Mouse (Mus musculus): ENCODE measurements around the gene Bckdha. TPM values are rescaled to one million over a fixed set of nuclear protein-coding genes. Genes with fewer than 3 reads are reported as not detected.

Bckdha gene
- total RNA-seq, 2 experiments from 2014 or later, result 103 to 112 TPM

DNA sequence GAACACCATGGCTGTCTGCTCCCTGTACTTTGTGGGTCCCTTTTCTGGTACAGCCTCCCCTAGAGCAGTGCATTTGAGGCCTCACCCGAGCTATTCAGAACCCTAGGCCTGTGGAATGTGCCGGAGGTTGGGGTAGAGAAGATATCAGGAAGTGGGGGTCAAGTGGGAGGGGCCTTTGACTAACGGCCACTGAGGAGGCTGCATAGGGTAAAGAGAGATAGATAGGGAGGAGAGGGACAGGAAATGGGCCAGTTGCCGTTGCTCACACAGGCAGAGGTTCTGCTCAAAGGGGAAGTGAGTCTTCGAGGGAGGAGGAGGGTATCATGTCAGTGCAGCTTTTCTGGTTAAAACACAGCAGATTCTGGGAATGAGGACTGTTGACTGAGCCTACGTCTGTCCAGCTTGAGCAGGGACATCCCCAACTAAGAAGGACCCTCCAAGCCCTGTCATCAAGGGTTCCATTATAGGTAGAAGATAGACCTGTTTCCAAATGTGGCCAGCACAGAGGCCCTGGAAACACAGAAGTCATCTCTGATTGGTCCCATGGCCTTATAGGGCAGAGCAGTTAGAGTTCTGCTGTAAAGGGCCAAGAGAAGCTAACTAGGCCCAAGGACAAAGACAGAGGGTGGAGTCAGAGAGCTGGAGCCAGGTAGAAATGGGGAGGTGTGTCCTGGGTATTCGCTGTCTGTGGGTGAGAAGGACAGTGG, 24.8 kb upstream of the Bckdha start:
- no peak for DNase-seq (ENCODE audit: low spot score in 2 of 2)

DNA sequence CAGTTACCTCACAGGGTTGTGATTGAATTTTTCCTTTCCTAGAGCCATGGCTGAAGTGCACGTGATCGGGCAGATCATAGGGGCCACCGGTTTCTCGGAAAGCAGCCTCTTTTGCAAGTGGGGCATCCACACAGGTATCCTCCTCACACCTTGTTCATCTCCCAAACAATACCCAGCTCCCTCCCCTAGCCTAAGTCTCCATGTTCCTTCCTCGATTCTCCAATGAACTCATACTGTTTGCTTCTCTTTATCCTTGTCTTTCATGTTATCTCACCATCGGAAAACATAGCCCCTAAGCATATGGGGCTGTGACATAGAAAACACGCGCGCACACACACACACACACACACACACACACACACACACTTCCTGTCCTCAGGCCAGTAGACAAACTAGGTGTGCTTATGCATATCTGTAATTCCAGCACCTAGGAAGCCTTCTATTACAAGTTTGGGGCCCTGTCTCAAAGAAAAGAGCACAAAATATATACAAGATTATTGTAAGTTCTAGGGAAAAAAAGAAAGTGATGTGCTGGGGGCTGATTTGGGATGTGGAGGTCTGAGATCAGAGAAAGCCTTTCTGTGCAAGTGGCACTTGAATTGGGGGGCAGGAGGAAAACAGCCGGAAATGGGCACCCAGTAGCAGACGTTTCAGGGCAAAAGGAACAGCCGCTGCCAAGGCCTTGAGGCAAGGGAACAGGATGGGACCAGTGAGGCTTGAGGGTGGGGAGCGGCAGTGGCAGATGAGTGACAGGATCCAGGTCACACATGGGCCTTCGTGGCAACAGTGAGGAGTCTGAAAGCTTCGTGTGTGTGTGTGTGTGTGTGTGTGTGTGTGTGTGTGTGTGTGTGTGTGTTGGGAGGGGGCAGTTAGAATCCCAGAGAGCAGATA, 22.8 kb upstream of the Bckdha start:
- DNase-seq (ENCODE audit: low spot score in 2 of 2), result no peak

DNA sequence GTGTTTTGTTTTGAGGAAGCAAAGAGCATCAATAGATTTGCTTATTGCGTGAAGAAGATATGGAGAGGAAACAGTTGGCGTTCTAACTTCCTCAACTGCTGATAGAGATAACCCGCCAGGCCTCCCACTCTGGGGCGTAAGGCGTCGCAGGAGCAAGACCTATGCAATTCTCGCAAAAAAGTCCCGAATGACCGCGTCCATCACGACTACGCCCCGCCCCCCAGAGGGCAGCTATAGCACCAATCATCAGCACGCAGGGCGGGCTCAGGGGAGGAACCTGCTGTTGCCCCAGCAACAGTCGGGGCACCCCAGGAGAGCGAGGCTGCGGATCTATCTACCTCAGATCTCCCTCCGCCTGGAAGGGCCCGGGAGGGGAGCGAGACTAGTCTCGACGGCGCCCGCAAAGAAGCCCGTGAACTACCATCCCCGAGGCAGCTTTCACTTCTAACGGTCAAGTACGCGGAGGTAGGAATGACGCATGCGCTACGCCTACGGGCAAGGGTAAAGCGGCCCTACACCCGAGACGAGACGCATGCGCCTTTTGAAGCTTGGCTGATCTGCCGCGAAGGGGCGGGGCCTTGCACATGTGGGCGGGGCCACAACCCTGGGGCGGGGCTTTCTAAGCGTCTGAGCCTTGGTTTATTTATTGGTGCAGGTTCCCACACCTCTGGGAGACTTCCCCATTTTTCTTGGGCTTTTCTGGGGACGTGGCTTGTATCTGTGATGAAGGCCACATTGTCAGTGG, 21.9 kb upstream of the Bckdha start, which contains the start of gene B9d2:
Gene B9d2 (plus strand): TSS at position 267 of the 745 bp plus-strand sequence.
- DNase-seq (ENCODE audit: low spot score in 2 of 2), result peak; percentile 94

DNA sequence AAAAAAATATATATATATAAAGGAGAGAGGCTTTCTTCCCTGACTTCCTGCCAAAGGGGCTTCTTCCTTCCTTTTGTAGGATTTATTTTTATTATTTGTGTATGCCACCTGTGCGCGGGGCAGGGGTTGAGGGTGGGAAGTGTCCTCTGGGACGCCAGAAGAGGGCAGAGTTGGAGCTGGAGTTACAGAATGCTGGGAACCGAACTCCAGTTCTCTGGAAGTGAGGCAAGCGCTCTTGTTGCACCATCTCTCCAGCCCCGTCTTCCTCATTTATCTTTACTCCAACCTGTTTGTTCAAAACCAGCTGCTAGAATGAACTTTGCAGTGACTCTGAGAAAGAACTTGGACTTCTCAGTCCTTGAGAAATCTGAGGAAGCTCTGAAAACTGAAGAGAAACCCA, 21.2 kb upstream of the Bckdha start:
- no peak for DNase-seq (ENCODE audit: low spot score in 2 of 2)

DNA sequence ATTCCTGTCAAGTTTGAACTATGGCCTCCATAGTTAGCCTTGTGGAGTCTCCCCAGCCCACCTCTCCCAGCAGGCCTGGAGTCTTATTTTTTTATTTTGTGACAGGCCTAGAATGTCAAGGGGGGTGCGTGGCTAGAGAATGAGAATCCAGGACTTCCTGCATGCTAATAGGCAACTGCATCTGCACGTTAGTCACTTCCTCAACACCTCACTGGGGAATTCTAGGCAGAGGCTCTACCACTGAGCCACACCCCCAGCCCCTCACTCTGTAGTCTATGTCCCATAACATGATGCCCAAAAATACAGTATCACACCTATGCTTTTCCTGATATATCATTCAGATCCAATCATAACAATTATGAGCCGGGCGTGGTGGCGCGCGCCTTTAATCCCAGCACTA, 18.2 kb upstream of the Bckdha start:
- DNase-seq (ENCODE audit: low spot score in 2 of 2), result no peak

DNA sequence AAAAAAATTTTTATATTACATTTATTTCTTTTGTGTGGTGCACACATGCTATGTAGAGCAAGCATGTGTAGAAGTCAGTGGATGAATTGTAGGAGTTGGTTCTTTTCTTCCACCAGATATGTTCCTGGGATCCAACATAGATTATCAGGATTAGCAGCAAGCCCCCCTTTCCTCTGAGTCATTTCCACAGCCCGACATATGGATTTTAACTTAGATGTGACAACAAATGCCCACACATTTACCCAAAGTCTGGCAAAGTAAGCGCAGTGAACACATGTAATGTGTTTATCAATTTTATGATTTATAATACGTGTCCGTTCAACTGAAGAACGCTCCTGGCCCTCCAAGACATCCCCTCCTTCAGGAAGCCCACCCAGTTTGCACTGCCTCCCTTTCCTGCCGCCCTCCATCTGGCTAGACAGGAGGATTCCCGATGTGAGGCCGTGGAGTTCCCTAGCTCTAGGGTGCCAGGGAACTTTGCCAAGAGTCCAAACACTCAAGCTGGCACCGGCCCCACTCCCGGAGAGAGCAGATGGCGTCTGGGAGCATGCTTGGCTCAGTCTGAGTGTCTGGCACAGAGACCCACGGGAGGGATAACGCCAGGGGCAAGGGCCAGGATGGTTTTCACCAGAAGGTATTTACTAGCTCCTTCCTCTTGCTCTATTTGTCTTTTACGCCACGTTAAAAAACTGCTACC, 17.5 kb upstream of the Bckdha start:
- peak in 1 of 2 experiments; percentile 41 for DNase-seq (ENCODE audit: low spot score in 2 of 2)

DNA sequence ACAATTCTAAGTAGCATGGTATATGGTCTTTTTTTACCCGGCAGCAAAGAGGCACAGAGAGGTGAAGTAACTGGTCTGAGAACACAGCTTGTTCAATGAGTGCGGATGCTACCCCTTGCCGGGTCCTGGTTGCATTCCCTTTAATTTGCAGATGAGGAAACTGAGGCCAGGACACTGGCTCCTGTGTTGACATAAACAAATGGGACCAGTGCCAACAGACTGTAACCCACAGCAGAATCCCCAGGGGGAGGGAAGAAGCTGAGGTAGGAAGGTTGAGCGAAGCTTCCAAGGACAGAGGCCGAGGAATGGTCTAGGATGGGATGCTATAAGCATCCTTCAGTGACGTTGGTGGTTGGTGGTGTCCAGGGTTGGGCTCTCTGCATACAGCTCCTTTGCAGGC, 16.6 kb upstream of the Bckdha start:
- DNase-seq (ENCODE audit: low spot score in 2 of 2), result no peak

DNA sequence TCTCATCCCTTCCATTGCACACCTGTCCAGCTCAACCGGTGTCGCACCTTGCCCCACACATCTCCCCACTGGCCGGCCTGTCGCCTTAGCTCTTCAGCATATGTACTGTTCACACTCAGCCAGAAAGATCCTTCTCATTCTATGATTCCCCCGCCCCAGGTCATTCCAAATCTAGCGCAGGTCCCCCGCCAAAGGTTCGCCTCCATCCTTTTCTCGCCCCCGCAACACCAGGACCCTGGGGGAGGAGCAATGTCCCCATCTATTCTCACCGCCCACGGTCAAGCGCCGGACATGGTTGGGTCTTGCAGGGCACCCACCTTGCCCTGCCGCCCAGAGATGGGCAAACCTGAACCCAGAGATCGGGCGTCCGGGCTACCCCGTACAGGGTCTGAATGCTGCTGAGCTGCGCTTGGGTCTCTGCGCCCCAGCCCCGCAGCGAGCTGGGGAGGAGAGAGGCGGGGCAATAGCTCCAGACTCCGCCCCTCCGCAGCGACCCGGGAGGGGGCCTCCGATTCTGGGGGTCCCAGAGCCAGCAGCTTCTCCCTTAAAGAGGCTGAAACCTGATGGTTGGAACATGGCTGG, 16.0 kb upstream of the Bckdha start, which contains the start of gene Tmem91:
Gene Tmem91 (minus strand): TSS at position 448 of the 582 bp plus-strand sequence.
- no peak for DNase-seq (ENCODE audit: low spot score in 2 of 2)

DNA sequence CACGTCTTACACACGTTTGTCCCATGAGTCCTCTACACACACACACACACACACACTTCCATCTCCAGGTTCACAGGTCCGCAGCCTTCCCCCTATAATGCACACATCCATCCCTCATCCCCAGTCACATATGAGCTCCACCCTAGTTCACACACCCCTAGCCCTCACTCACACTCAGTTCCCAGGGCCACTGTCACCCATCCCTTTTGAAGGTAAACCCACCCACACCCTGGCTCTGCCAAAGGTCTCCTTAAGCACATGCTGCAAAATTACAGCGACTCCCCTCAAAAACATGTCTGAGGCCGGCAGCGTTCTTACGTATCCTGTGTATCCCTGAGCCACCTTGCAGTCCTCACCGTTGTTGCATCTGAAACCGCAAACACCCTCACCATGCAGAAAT, 15.5 kb upstream of the Bckdha start:
- DNase-seq (ENCODE audit: low spot score in 2 of 2), result no peak

DNA sequence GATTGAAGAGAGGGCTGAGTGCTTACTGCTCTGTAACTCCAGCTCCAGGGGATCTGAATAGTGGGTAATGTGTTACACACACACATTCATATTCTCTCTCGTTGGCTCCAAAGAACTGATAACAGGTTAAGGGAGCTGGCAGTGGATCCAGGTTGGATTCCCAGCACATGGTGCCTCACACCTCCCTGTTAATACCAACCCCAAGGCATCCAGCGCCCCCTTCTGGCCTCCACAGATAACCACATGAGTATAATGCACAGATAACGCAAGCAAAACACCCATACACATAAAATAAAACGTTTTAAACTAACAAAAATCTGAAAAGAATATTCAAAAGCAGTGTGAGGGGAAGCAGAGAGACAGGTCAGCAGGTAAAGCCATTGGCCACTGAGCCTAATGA, 13.7 kb upstream of the Bckdha start:
- no peak for DNase-seq (ENCODE audit: low spot score in 2 of 2)

DNA sequence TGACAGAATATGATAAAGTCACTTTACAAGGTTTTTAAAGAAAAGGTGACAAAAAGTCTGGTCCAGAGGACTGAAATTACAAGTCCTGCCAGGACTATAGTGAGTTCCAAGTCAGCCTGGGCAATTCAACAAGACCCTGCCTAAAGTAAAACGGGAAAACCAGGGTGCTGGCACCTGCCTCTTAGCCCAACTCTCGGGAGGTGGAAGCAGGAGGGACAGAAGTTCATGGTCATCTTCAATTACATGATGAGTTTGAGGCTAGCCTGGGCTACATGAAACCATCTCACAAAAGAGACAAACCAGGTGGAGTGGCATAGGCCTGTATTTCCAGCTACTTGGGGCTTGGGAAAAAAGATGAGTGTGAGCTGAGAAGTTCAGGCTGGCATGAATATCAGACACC, 12.9 kb upstream of the Bckdha start:
- DNase-seq (ENCODE audit: low spot score in 2 of 2), result no peak

DNA sequence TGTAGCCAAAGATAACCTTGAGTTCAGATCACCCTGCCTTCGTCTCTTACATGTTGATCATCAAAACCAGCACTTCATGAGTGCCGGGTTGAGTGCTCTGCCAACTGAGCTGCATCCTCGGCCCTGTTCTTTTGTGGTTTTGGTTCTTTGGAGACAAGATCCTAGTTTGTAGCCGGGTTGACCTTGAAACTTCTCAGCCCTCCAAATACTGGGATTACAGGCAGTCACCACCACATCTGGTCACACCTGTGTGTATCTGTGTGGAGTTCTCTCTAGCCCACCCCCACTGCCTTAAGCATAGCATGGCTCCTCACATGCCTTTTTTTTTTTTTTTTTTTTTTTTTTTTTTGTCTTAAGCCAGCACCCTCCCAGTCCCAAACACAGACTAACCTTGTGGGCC, 11.3 kb upstream of the Bckdha start:
- no peak for DNase-seq (ENCODE audit: low spot score in 2 of 2)

DNA sequence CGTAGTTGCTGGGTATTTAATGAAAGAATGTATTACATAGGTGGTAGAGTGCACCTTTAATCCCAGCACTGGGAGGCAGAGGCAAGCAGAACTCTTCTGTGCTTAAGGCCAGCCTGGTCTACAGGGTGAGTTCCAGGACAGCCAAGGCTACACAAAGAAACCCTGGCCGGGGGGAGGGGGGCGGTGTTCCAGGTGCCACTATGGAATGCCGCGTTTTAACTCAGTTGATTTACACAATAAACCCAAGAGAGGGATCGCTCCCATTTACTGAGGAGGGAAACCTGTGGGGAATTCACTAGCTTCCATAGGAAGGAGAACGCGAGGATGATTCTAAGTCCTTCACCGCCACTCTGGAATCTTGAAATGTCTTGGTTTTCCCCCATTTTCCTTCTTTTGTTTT, 10.8 kb upstream of the Bckdha start:
- DNase-seq (ENCODE audit: low spot score in 2 of 2), result no peak

DNA sequence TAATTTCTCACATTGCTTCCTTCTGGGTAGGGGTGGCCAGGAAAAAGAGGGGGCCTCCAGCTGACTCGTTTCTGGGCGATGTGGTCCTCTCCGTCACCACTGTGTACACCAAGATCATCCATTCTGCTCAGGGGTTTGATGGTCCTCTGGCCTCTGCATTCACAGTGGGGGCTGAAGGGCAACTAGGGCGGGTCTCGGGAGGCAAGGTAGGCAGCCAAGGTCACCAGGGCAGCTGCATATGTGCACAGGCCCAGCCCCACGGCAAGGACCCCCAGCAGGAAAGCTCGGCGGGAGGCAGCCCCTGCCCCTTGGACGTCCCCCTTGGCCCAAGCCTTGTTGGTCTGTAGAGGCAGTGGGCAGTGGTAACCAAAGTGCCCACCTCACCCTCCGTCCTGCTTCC, 10.4 kb upstream of the Bckdha start:
- no peak for DNase-seq (ENCODE audit: low spot score in 2 of 2)

DNA sequence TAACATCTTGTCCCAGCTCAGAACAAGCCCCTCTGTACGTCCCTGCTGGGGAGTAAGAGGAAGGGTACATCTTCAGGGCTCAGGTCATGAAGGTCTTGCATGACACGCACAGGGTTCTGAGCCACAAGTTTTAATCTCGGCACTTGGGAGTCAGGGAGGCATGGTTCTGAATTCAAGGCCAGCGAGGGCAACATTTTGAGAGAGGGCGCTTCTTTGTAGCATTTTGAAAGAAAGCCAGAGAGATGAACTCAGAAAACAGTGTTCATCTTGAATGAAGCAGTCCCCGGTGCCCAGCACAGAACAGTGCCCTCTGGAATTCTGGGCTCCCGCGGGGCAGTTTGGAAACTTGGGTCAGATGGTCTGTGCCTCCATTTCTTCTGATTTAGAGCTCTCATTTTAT, 7.6 kb upstream of the Bckdha start:
- DNase-seq (ENCODE audit: low spot score in 2 of 2), result no peak

DNA sequence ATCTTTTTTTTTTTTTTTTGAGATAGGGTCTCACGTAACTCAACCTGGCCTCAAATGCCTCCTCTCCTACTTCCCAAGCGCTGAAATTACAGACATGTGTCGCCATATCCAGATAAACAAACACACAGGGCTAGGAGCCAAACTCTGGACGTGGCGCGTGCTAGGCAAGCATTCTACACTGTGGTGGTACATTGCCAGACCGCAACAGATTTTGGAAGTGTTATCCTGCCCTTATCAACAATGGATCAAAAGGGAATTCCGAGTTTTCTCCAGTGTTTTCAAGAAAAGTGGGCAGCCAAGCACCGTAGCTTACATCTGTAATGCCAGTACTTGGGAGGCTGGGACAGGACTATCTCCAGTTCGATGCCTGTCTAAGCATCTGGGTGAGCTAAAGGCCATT, 996 bp downstream of the Bckdha start:
- DNase-seq (ENCODE audit: low spot score in 2 of 2), result no peak

DNA sequence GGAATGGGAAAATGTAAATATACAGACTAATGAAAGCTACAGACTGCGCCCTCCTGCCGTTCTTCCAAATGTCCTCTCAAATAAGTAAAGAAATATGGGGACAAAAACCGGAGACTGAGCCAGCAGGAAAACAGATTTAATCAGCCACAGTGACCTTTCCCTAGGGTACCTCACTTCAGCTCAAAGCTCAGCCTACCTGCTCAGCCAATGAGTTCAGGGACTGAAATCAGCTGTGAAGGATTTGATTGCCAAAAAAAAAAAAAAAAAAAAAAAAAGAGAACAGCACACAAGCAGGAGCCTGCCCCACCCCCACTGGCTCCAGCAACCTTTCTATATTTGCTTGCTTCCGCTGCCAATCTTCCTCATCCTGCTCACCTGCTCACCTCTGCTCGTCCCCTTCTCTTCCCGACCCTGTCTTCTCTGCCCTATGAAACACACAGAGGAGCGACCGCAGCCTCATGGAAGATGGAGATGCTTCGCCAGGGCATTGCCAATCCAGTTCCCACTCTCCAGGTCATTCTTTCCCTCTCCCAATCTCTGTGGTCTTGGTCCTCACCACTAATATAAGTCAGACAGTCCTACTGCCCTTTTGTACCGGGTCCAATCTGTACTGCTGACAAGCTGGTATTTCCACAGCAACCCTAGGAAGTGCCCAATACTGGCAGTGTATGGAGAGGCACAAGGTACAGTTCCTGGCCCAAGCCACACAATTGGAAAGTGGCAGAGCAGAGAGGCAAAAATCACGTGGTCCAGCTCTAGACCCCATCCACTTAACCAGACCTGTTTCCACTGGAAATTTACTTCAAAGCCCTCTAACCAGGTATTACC, 3.0 kb downstream of the Bckdha start:
- no peak for DNase-seq (ENCODE audit: low spot score in 2 of 2)

DNA sequence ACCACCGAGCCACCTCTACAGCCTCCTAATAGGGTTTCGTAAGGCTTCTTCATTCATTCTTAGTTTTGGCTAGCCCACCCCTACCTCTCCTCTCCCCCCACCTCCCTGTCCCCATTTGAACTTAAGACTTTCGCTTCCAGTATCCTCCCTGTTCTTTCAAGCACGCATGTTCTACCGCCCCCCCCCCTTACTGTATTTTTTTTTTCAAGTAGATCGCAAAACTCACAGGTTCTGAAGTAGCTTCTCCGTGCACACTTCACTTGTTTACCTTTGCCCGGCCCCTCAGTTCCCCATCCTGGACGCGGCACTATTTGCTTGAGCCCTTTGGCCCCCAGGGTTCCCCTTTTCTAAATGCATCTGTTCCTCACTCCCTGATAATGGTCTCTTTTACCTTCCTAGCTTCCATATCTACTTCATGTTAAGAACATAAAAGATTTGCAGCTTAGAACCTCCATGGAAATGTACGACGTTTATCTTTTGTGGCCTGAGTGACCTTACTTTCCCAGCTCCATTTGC, 6.5 kb downstream of the Bckdha start:
- no peak for DNase-seq (ENCODE audit: low spot score in 2 of 2)

DNA sequence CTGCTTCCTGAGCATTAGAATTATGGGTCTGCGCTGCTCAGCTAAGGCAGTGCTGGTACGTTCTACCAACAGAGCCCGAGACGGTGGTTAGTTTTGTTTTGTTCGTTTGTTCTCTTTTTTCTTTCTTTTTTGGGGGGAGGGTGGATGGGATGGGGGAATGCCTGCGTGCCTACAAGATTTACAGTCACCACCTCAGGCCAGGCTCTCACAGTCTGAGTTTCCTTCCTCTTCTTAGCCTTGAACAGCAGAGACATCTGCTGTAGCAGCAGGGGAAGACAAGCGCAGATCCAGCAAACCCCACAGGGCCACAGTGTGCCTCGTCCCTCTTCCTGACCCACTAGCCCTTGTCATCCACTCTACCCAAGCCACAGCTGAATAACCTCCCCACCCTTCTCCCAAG, 7.5 kb downstream of the Bckdha start:
- no peak for DNase-seq (ENCODE audit: low spot score in 2 of 2)

DNA sequence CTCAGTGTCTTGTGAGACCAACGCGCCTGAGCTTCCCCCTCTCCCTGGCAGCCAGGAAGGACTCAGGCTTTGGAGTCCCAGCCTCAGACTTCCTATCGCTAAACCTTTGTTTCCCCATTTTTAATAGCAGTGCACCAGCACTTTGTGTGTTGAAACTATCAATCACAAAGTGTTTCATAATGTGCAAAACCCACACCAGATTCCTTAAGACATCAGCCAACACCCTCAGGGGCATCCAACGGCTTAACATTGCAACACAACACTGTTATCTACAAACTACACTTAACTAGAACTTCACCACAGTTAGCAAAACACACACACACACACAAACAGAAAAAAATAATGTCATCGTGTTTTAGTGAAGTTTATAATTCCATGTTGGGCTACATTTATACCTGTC, 8.9 kb downstream of the Bckdha start:
- no peak for DNase-seq (ENCODE audit: low spot score in 2 of 2)
